Mouse (Mus musculus) hindbrain, embryonic 12.5 days (tissue): ENCODE measurements around the gene Sptlc2. TPM values are rescaled to one million over a fixed set of nuclear protein-coding genes. Genes with fewer than 3 reads are reported as not detected.
"Not testable (repeated sequence)": the region's sequence is repeated elsewhere in the genome, so short reads cannot be mapped to it uniquely, and the experiment has no call there.

Experiments
- ATAC-seq: fragments of 200-750 bp; cut with Nextera tagmentation; 2 replicates; pipeline ENCODE4 v1.8.0; 2017; ENCODE audit warnings: moderate TSS enrichment; ENCODE audit not compliant: low FRiP score
- H3K27ac ChIP-seq: fragments of 300-500 bp; sonication (generic); 2 replicates; pipeline ENCODE4 v1.5.1; 2016; ENCODE audit warnings: mild to moderate bottlenecking
- H3K27me3 ChIP-seq: fragments of 300-500 bp; sonication (generic); 2 replicates; pipeline ENCODE4 v1.6.1; 2016; ENCODE audit warnings: mild to moderate bottlenecking
- H3K36me3 ChIP-seq: fragments of 300-500 bp; sonication (generic); 2 replicates; pipeline ENCODE4 v1.6.1; 2016; ENCODE audit warnings: mild to moderate bottlenecking
- H3K4me1 ChIP-seq: fragments of 300-500 bp; sonication (generic); 2 replicates; pipeline ENCODE4 v1.6.1; 2016
- H3K4me2 ChIP-seq: fragments of 300-500 bp; sonication (generic); replicated peaks from 2 replicates; pipeline ENCODE4 v1.6.1; 2016; ENCODE audit warnings: mild to moderate bottlenecking
- H3K4me3 ChIP-seq: fragments of 300-500 bp; sonication (generic); 2 replicates; pipeline ENCODE4 v1.5.1; 2016; ENCODE audit warnings: mild to moderate bottlenecking
- H3K9ac ChIP-seq: fragments of 300-500 bp; sonication (generic); 2 replicates; pipeline ENCODE4 v1.6.1; 2016; ENCODE audit warnings: mild to moderate bottlenecking, moderate library complexity
- H3K9me3 ChIP-seq: fragments of 300-500 bp; sonication (generic); replicated peaks from 2 replicates; pipeline ENCODE4 v1.6.1; 2016; ENCODE audit warnings: mild to moderate bottlenecking
- WGBS: fragments of 180-500 bp; shearing (Covaris S2); methylation state at CpG from one replicate; pipeline ENCODE4 v1.1.7; 2016; 5-methylcytosine and 5-hydroxymethylcytosine counted together
- polyA plus RNA-seq: library from polyadenylated mRNA; unstranded; fragments of >200 nt; fragmentation: Nextera tagmentation; extraction: Ambion mirVana; gene quantifications from 2 replicates; pipeline ENCODE4 v1.2.1, GENCODE M21; 2016

The Sptlc2 gene
- polyA plus RNA-seq, 1 experiment from 2014 or later, result 72.2 TPM

GRCm38 (mm10) chr12:87283706-87284105, 104.4 kb downstream of the Sptlc2 start:
- H3K27me3 ChIP-seq, result no peaks in the 10 kb centered on the region
- no peak overlapping the region for H3K9ac ChIP-seq

GRCm38 (mm10) chr12:87282743-87283142, 105.4 kb downstream of the Sptlc2 start:
- no peak overlapping the region for H3K9ac ChIP-seq
- no peak overlapping the region for H3K4me3 ChIP-seq
- no peak for ATAC-seq
- no peak overlapping the region for H3K4me2 ChIP-seq
- H3K9me3 ChIP-seq, result 0 out of 2 replicates have a peak, but pooled peaks cover 2% of the 10 kb centered on the region
- H3K27me3 ChIP-seq, result no peaks in the 10 kb centered on the region
- H3K4me1 ChIP-seq, result peaks cover 7% of the 10 kb centered on the region; the same call in 1 of the 2 replicates
- 0 out of 2 replicates have a peak, but pooled peaks cover 1% of the 10 kb centered on the region for H3K36me3 ChIP-seq
- WGBS, result 92% methylated on average over 4 of the region's 4 CpGs
- H3K27ac ChIP-seq, result no peak overlapping the region

More at GRCm38 (mm10) chr12:87283706-87284105, 104.4 kb downstream of the Sptlc2 start:
- WGBS, result 66% methylated on average over 7 of the region's 7 CpGs
- 0 out of 2 replicates have a peak, but pooled peaks cover 2% of the 10 kb centered on the region for H3K36me3 ChIP-seq
- H3K4me3 ChIP-seq, result no peak overlapping the region
- no peak overlapping the region for H3K27ac ChIP-seq
- ATAC-seq, result no peak
- peaks cover 1% of the 10 kb centered on the region; the same call in 1 of the 2 replicates for H3K4me1 ChIP-seq
- H3K9me3 ChIP-seq, result 0 out of 2 replicates have a peak, but pooled peaks cover 5% of the 10 kb centered on the region
- H3K4me2 ChIP-seq, result no peak overlapping the region

- Histone ChIP-seq H3K9me3 (no peaks in the 10 kb centered on the region), H3K4me2 (no peak overlapping the region), H3K27ac (no peak overlapping the region), H3K4me1 (peaks cover 7% of the 10 kb centered on the region; the same call in 1 of the 2 replicates), H3K9ac (no peak overlapping the region), H3K27me3 (no peaks in the 10 kb centered on the region), H3K4me3 (no peak overlapping the region), H3K36me3 (0 out of 2 replicates have a peak, but pooled peaks cover under 1% of the 10 kb centered on the region)
- WGBS, result 81% methylated on average over 1 of the region's 1 CpGs
- no peak for ATAC-seq
Measured at GRCm38 (mm10) chr12:87281766-87282165, 106.4 kb downstream of the Sptlc2 start.

GRCm38 (mm10) chr12:87279879-87280278, 108.3 kb downstream of the Sptlc2 start:
- WGBS, result 45% methylated on average over 14 of the region's 14 CpGs
- ATAC-seq, result 0 out of 2 replicates have a peak, but pooled peaks have one; percentile 15
- H3K4me3 ChIP-seq, result no peak overlapping the region
- no peak overlapping the region for H3K27ac ChIP-seq
- H3K4me1 ChIP-seq, result peaks cover 7% of the 10 kb centered on the region; the same call in 1 of the 2 replicates
- no peak overlapping the region for H3K4me2 ChIP-seq
- peaks cover 20% of the 10 kb centered on the region for H3K36me3 ChIP-seq
- no peak overlapping the region for H3K9ac ChIP-seq
- H3K9me3 ChIP-seq, result no peaks in the 10 kb centered on the region
- no peaks in the 10 kb centered on the region for H3K27me3 ChIP-seq

- no peaks in the 10 kb centered on the region for H3K27me3 ChIP-seq
- peaks cover 7% of the 10 kb centered on the region; the same call in 1 of the 2 replicates for H3K4me1 ChIP-seq
- H3K9me3 ChIP-seq, result no peaks in the 10 kb centered on the region
- H3K27ac ChIP-seq, result no peak overlapping the region
- H3K4me3 ChIP-seq, result no peak overlapping the region
- H3K4me2 ChIP-seq, result no peak overlapping the region
- 59% methylated on average over 3 of the region's 3 CpGs for WGBS
- no peak overlapping the region for H3K9ac ChIP-seq
- peaks cover 25% of the 10 kb centered on the region for H3K36me3 ChIP-seq
- ATAC-seq, result no peak
Measured at GRCm38 (mm10) chr12:87279350-87279749, 108.8 kb downstream of the Sptlc2 start.

GRCm38 (mm10) chr12:87278118-87278730, 109.9 kb downstream of the Sptlc2 start:
- H3K27me3 ChIP-seq, result no peaks in the 10 kb centered on the region
- H3K9me3 ChIP-seq, result no peaks in the 10 kb centered on the region
- ATAC-seq, result no peak

GRCm38 (mm10) chr12:87277251-87277650, 110.9 kb downstream of the Sptlc2 start:
- H3K9ac ChIP-seq, H3K9me3 ChIP-seq, H3K4me3 ChIP-seq, H3K27ac ChIP-seq, ATAC-seq, H3K4me1 ChIP-seq, H3K27me3 ChIP-seq, H3K4me2 ChIP-seq: not testable (repeated sequence)
- 83% methylated on average over 4 of the region's 4 CpGs for WGBS
- peaks cover 45% of the 10 kb centered on the region for H3K36me3 ChIP-seq

More at GRCm38 (mm10) chr12:87278118-87278730, 109.9 kb downstream of the Sptlc2 start:
- Histone ChIP-seq H3K4me1 (peaks cover 7% of the 10 kb centered on the region; the same call in 1 of the 2 replicates), H3K4me2 (0 out of 2 replicates have a peak overlapping the region, but pooled peaks have one; percentile 1), H3K27ac (no peak overlapping the region), H3K9ac (no peak overlapping the region), H3K36me3 (peaks cover 35% of the 10 kb centered on the region), H3K4me3 (no peak overlapping the region)
- 16% methylated on average over 6 of the region's 6 CpGs for WGBS

GRCm38 (mm10) chr12:87274853-87275831, 113.0 kb downstream of the Sptlc2 start:
- Histone ChIP-seq H3K27me3 (no peaks in the 10 kb centered on the region), H3K36me3 (peaks cover 66% of the 10 kb centered on the region), H3K27ac (no peak overlapping the region), H3K4me3 (no peak overlapping the region), H3K9me3 (no peaks in the 10 kb centered on the region), H3K4me1 (peaks cover 7% of the 10 kb centered on the region; the same call in 1 of the 2 replicates), H3K9ac (no peak overlapping the region), H3K4me2 (no peak overlapping the region)
- WGBS, result 90% methylated on average over 9 of the region's 9 CpGs
- ATAC-seq, result no peak

- Histone ChIP-seq H3K27me3 (no peaks in the 10 kb centered on the region), H3K4me3 (peak overlapping the region; percentile 75), H3K4me2 (peak overlapping the region; percentile 73), H3K36me3 (peaks cover 42% of the 10 kb centered on the region), H3K27ac (no peak overlapping the region), H3K4me1 (peaks cover 18% of the 10 kb centered on the region), H3K9me3 (no peaks in the 10 kb centered on the region), H3K9ac (peak overlapping the region; percentile 87)
- no peak for ATAC-seq
- WGBS, result 28% methylated on average over 4 of the region's 4 CpGs
Measured at GRCm38 (mm10) chr12:87267682-87268081, 120.5 kb downstream of the Sptlc2 start.

- Histone ChIP-seq H3K4me2 (peak overlapping the region; percentile 73), H3K36me3 (peaks cover 40% of the 10 kb centered on the region), H3K27ac (peak overlapping the region; percentile 86), H3K9me3 (no peaks in the 10 kb centered on the region), H3K4me3 (peak overlapping the region; percentile 75), H3K9ac (peak overlapping the region; percentile 87), H3K4me1 (peaks cover 18% of the 10 kb centered on the region), H3K27me3 (no peaks in the 10 kb centered on the region)
- under 1% methylated on average over 31 of the region's 31 CpGs for WGBS
- ATAC-seq, result peak; percentile 74
Measured at GRCm38 (mm10) chr12:87266827-87267603, 121.1 kb downstream of the Sptlc2 start.

GRCm38 (mm10) chr12:87266108-87266826, 121.9 kb downstream of the Sptlc2 start, which contains the start of the genes Vipas39 and Ahsa1:
Gene Vipas39, minus strand, starts transcription at chr12:87266256.
Gene Ahsa1, plus strand, starts transcription at chr12:87266479.
- Histone ChIP-seq H3K36me3 (peaks cover 40% of the 10 kb centered on the region), H3K4me2 (peak within 1 kb of the TSS; percentile 74), H3K27ac (peak within 1 kb of the TSS; percentile 86), H3K4me1 (peaks cover 18% of the 10 kb centered on the region), H3K9ac (peak within 1 kb of the TSS; percentile 87), H3K9me3 (no peaks in the 10 kb centered on the region), H3K27me3 (no peaks in the 10 kb centered on the region), H3K4me3 (peak within 1 kb of the TSS; percentile 75)
- ATAC-seq, result peak; percentile 99
- 0% methylated on average over 31 of the region's 31 CpGs for WGBS
